In genomic region chr16:5263926-5264325, GRCm38 (mm10) we compare ENCODE assay signal across 15 mouse cellular contexts. TPM values are rescaled to one million over a fixed set of nuclear protein-coding genes. Genes with fewer than 3 reads are reported as not detected.
"Had no signal": no experiment of that assay in that cellular context is flagged by ENCODE, and none has a peak within 500 bp of the region (broad histone marks: within the 10 kb centered on the region; RNA-seq: fewer than 3 reads in every experiment).

No protein-coding gene starts in this region.

- H3K4me2 ChIP-seq: lung, embryonic 14.5 days; midbrain, embryonic 11.5 days; midbrain, embryonic 13.5 days; midbrain, embryonic 15.5 days; neural tube, embryonic 12.5 days; stomach, embryonic 15.5 days had no signal

- ATAC-seq: midbrain, embryonic 13.5 days; midbrain, embryonic 15.5 days had no signal

- H3K27ac ChIP-seq: macrophage; midbrain, embryonic 13.5 days; midbrain, embryonic 15.5 days; neural tube, embryonic 12.5 days; stomach, embryonic 15.5 days; stomach, postnatal 0 days had no signal

- H3K9me3 ChIP-seq: midbrain, embryonic 15.5 days; neural tube, embryonic 12.5 days; stomach, embryonic 15.5 days had no signal

- DNase-seq: lung, adult 18-20 months; lung, postnatal 10 days; right cerebral cortex, postnatal 14 days; thymus, adult 18-20 months; thymus, postnatal 14 days; thymus, postnatal 36 days had no signal

- H3K4me3 ChIP-seq: megakaryocyte, embryonic 14.5 days; midbrain, embryonic 13.5 days; midbrain, embryonic 15.5 days; neural tube, embryonic 12.5 days; stomach, embryonic 15.5 days had no signal

- H3K9ac ChIP-seq: lung, embryonic 14.5 days; midbrain, embryonic 13.5 days; midbrain, embryonic 15.5 days; neural tube, embryonic 12.5 days; stomach, embryonic 15.5 days had no signal

- H3K4me1 ChIP-seq: megakaryocyte, embryonic 14.5 days; midbrain, embryonic 13.5 days; midbrain, embryonic 15.5 days; neural tube, embryonic 12.5 days; stomach, embryonic 15.5 days had no signal

- H3K36me3 ChIP-seq: midbrain, embryonic 13.5 days; midbrain, embryonic 15.5 days; neural tube, embryonic 12.5 days; stomach, embryonic 15.5 days had no signal

- H3K27me3 ChIP-seq: midbrain, embryonic 13.5 days; midbrain, embryonic 15.5 days; neural tube, embryonic 12.5 days; stomach, embryonic 15.5 days had no signal

RNA-seq across cellular contexts. Expression of gene AU021092, which starts 41.8 kb away (rescaled TPM):
- polyA plus RNA-seq: macrophage had no signal
